In the genomic region with DNA sequence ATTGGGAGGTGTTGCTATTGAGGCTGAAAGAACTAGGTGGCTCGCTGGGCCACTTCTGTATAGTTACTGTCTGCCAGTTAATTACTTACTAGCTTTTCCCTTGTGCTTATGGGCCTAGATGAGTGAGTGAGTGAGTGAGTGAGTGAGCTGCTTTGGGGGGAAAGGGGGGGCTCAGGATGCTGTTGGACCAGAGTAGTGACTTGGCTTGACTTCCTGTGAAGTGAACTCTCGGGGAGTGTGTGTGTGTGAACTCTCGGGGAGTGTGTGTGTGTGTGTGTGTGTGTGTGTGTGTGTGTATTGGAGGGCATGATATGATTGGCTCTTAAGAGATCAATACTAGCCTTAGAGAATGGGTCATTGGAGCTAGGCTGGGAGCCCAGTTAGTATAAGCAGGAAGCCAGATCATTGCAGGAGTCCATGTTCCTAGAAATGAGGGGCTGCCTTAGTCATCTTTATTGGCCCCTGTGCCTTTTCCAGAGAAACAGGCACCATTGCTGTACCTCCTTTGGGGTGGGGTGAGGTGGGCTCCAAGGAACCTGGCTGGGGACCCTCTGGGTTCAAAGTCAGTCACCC, we compare ENCODE assay signal across 8 mouse cellular contexts. TPM values are rescaled to one million over a fixed set of nuclear protein-coding genes. Genes with fewer than 3 reads are reported as not detected.
A peak's percentile ranks its signal among the peaks of the same experiment; 100 is the strongest.
DNase-seq lines count a peak whose midpoint lies in the region; ATAC-seq and TF ChIP-seq lines count a peak whose summit lies in the region.

No protein-coding gene starts in this region.

- peak overlapping the region; percentile 98 for H3K9ac ChIP-seq in hindbrain, embryonic 12.5 days
- H3K9ac ChIP-seq in liver, postnatal 0 days (replicated peaks), result peak overlapping the region; percentile 4; the same call in 1 of the 2 replicates

- DNase-seq in embryo, embryonic 9.5 days (ENCODE audit: extremely low spot score), result peak; percentile 4
- DNase-seq in embryo, embryonic 10 days (ENCODE audit: low spot score), result no peak
- DNase-seq in Muller cell, postnatal 12 days (ENCODE audit: inconsistent ontology term), result peak; percentile 54
- peak; percentile 46 for DNase-seq in liver, postnatal 0 days
- no peak for DNase-seq in frontal cortex, postnatal 36 days (ENCODE audit: low spot score in 2 of 2)
- no peak for DNase-seq in thymus, postnatal 14 days

- 54% methylated on average over 3 of the region's 3 CpGs for WGBS in hindbrain, embryonic 12.5 days
- 40% methylated on average over 3 of the region's 3 CpGs for WGBS in liver, postnatal 0 days (ENCODE audit: insufficient replicate concordance)

- H3K4me1 ChIP-seq in hindbrain, embryonic 12.5 days, result peaks cover 74% of the 10 kb centered on the region
- H3K4me1 ChIP-seq in liver, postnatal 0 days (ENCODE audit: insufficient read depth), result peaks cover 66% of the 10 kb centered on the region

- peaks cover 58% of the 10 kb centered on the region for H3K36me3 ChIP-seq in hindbrain, embryonic 12.5 days
- H3K36me3 ChIP-seq in liver, postnatal 0 days (replicated peaks; ENCODE audit: insufficient read depth, low read length), result peaks cover 34% of the 10 kb centered on the region

- TF ChIP-seq EP300 in liver, postnatal 0 days (IDR thresholded peaks at IDR 0.05; ENCODE audit: low read depth), result no peak

- TF ChIP-seq CTCF in liver, postnatal 0 days (IDR thresholded peaks at IDR 0.05; ENCODE audit: low read depth), result no peak

- H3K4me2 ChIP-seq in hindbrain, embryonic 12.5 days (replicated peaks), result peak overlapping the region; percentile 82
- H3K4me2 ChIP-seq in liver, postnatal 0 days (ENCODE audit: low read depth, low read length), result peak overlapping the region; percentile 81

- no peak for ATAC-seq in hindbrain, embryonic 12.5 days (ENCODE audit: low FRiP score)
- no peak for ATAC-seq in liver, postnatal 0 days
- ATAC-seq in inflammation-experienced regulatory T-cells, adult 6 months, result no peak

- no peaks in the 10 kb centered on the region for H3K27me3 ChIP-seq in hindbrain, embryonic 12.5 days
- peaks cover 12% of the 10 kb centered on the region; the same call in 1 of the 2 replicates for H3K27me3 ChIP-seq in liver, postnatal 0 days (ENCODE audit: insufficient read depth, low read length)

- no peaks in the 10 kb centered on the region for H3K9me3 ChIP-seq in hindbrain, embryonic 12.5 days (replicated peaks)
- no peaks in the 10 kb centered on the region for H3K9me3 ChIP-seq in liver, postnatal 0 days (ENCODE audit: low read length)

- H3K27ac ChIP-seq in hindbrain, embryonic 12.5 days, result peak overlapping the region; percentile 57; the same call in 1 of the 2 replicates
- H3K27ac ChIP-seq in liver, postnatal 0 days (ENCODE audit: low read depth), result peak overlapping the region; percentile 51

- H3K4me3 ChIP-seq in hindbrain, embryonic 12.5 days, result peak overlapping the region; percentile 80
- no peak overlapping the region for H3K4me3 ChIP-seq in liver, postnatal 0 days (ENCODE audit: low read depth, low read length)

RNA-seq across cellular contexts. Expression of a gene that starts 5.0 kb away (rescaled TPM):
- 109 and 110 TPM in 2 replicates for polyA plus RNA-seq in hindbrain, embryonic 12.5 days (2016; fragmentation: Nextera tagmentation; extraction: Ambion mirVana)
- 5.7 and 6.5 TPM in 2 replicates for polyA plus RNA-seq in liver, postnatal 0 days (2015; fragmentation: Nextera tagmentation; extraction: Ambion mirVana)
- polyA plus RNA-seq in inflammation-experienced regulatory T-cells, adult 6 months (2017; shearing (Covaris generic)), result under 1 TPM in 1 of 3 experiments, not detected in 2; 0.21 TPM

Comparison
In these comparisons a context has a peak if more than half of its experiments do, and no peak if none do; other contexts are left out.
1. DNase-seq: peak in embryo, embryonic 9.5 days (single experiment), Muller cell, postnatal 12 days (single experiment) and liver, postnatal 0 days (single experiment); none in embryo, embryonic 10 days (single experiment), frontal cortex, postnatal 36 days (0 of 2) and thymus, postnatal 14 days (single experiment).
2. RNA of a gene that starts 5.0 kb away (polyA plus RNA-seq): 109 to 110 TPM in hindbrain, embryonic 12.5 days; 5.7 to 6.5 TPM in liver, postnatal 0 days and 0.21 TPM in inflammation-experienced regulatory T-cells, adult 6 months; every median in the first group is over 10 times any median in the second.